Mouse (Mus musculus) kidney, adult 9 months (tissue): Measurements from ENCODE around the gene Pgm2l1.

Experiments used
- DNase-seq: peaks from one replicate; pipeline ENCODE4 v3.0.0; 2022

Pgm2l1 gene

GRCm38 (mm10) chr7:100227158-100227875, at the start of gene Pgm2l1:
TSS of gene Pgm2l1 (plus strand) at chr7:100227394.
- peak; percentile 98 for DNase-seq

GRCm38 (mm10) chr7:100178016-100178890, 48.9 kb upstream of the Pgm2l1 start:
- peak; percentile 42 for DNase-seq

- no peak for DNase-seq
These were observed 48.3 kb upstream of the Pgm2l1 start for GRCm38 (mm10) chr7:100178891-100179233.

- no peak for DNase-seq
These were observed 47.8 kb upstream of the Pgm2l1 start for GRCm38 (mm10) chr7:100179394-100179793.

- DNase-seq, result no peak
These were observed 47.3 kb upstream of the Pgm2l1 start for GRCm38 (mm10) chr7:100179836-100180407.

- DNase-seq, result no peak
These were observed 46.0 kb upstream of the Pgm2l1 start for GRCm38 (mm10) chr7:100181176-100181575.

- DNase-seq, result no peak
These were observed 45.6 kb upstream of the Pgm2l1 start for GRCm38 (mm10) chr7:100181614-100182013.

- DNase-seq, result no peak
These were observed 44.8 kb upstream of the Pgm2l1 start for GRCm38 (mm10) chr7:100182388-100182787.

GRCm38 (mm10) chr7:100187601-100188000, 39.6 kb upstream of the Pgm2l1 start:
- peak; percentile 38 for DNase-seq

GRCm38 (mm10) chr7:100190167-100190566, 37.0 kb upstream of the Pgm2l1 start:
- DNase-seq, result no peak

- DNase-seq, result peak; percentile 60
These were observed 36.4 kb upstream of the Pgm2l1 start for GRCm38 (mm10) chr7:100190778-100191177.

- no peak for DNase-seq
These were observed 26.0 kb upstream of the Pgm2l1 start for GRCm38 (mm10) chr7:100201191-100201590.

- no peak for DNase-seq
These were observed 23.6 kb upstream of the Pgm2l1 start for GRCm38 (mm10) chr7:100203616-100204015.

GRCm38 (mm10) chr7:100204871-100205270, 22.3 kb upstream of the Pgm2l1 start:
- DNase-seq, result no peak

GRCm38 (mm10) chr7:100206144-100206543, 21.1 kb upstream of the Pgm2l1 start:
- no peak for DNase-seq

GRCm38 (mm10) chr7:100207886-100208285, 19.3 kb upstream of the Pgm2l1 start:
- DNase-seq, result no peak

- DNase-seq, result no peak
These were observed 12.9 kb upstream of the Pgm2l1 start for GRCm38 (mm10) chr7:100214310-100214709.

GRCm38 (mm10) chr7:100215116-100215732, 12.0 kb upstream of the Pgm2l1 start:
- no peak for DNase-seq

- DNase-seq, result no peak
These were observed 11.2 kb upstream of the Pgm2l1 start for GRCm38 (mm10) chr7:100215976-100216375.

- no peak for DNase-seq
These were observed 10.3 kb upstream of the Pgm2l1 start for GRCm38 (mm10) chr7:100216601-100217565.

- DNase-seq, result no peak
These were observed 817 bp downstream of the Pgm2l1 start for GRCm38 (mm10) chr7:100227896-100228525.

GRCm38 (mm10) chr7:100228957-100229356, 1.8 kb downstream of the Pgm2l1 start:
- DNase-seq, result no peak
